Comparison of ENCODE assay signal across 8 mouse cellular contexts in genomic region chr3:98339706-98340109, GRCm38 (mm10). TPM values are rescaled to one million over a fixed set of nuclear protein-coding genes. Genes with fewer than 3 reads are reported as not detected.
DNase-seq lines count a peak whose midpoint lies in the region; ATAC-seq lines count a peak whose summit lies in the region.
"Not testable (repeated sequence)": the region's sequence is repeated elsewhere in the genome, so short reads cannot be mapped to it uniquely, and the experiment has no call there.

Gene Phgdh, minus strand, starts transcription at chr3:98339990.

- H3K4me3 ChIP-seq in hindbrain, embryonic 16.5 days (ENCODE audit: low read length), result peak within 1 kb of the TSS; percentile 67

- peak; percentile 65 for DNase-seq in WW6 (ENCODE audit: low read depth, low spot score)
- peak; percentile 48 for DNase-seq in gastrocnemius, postnatal 10 days
- DNase-seq in layer of hippocampus, postnatal 36 days, result peak; percentile 56 to 60
- DNase-seq in lung, postnatal 25 days (ENCODE audit: low spot score), result peak; percentile 72
- DNase-seq in retina, postnatal 1 day, result peak; percentile 87
- DNase-seq in urinary bladder, adult 18-20 months (ENCODE audit: low spot score in 2 of 2), result peak; percentile 33 to 42

- H3K9me3 ChIP-seq in hindbrain, embryonic 16.5 days (ENCODE audit: control insufficient read depth, low read length), result not testable (repeated sequence)

- peak within 1 kb of the TSS; percentile 99 for H3K4me2 ChIP-seq in hindbrain, embryonic 16.5 days (ENCODE audit: low read length)

- peak; percentile 66 for ATAC-seq in common myeloid progenitor, adult 5-6 weeks (replicated peaks; ENCODE audit: low read depth, poor library complexity, severe bottlenecking)
- peak; percentile 68 for ATAC-seq in hindbrain, embryonic 16.5 days

- peaks cover 20% of the 10 kb centered on the region for H3K4me1 ChIP-seq in hindbrain, embryonic 16.5 days (ENCODE audit: control insufficient read depth, insufficient read depth, low read depth, low read length)

- H3K27me3 ChIP-seq in hindbrain, embryonic 16.5 days (replicated peaks; ENCODE audit: control insufficient read depth, insufficient read depth, low read length), result not testable (repeated sequence)

- WGBS in hindbrain, embryonic 16.5 days, result 1% methylated on average over 7 of the region's 10 CpGs

- H3K27ac ChIP-seq in hindbrain, embryonic 16.5 days (ENCODE audit: low read depth, low read length), result peak within 1 kb of the TSS; percentile 74

- peak within 1 kb of the TSS; percentile 75 for H3K9ac ChIP-seq in hindbrain, embryonic 16.5 days (ENCODE audit: low read depth, low read length)

- not testable (repeated sequence) for H3K36me3 ChIP-seq in hindbrain, embryonic 16.5 days (ENCODE audit: control insufficient read depth, insufficient read depth, low read length)

RNA-seq across cellular contexts. Expression of gene Phgdh, which starts in this region (rescaled TPM):
- 357 and 379 TPM in 2 replicates for total RNA-seq in common myeloid progenitor, adult 5-6 weeks (2017)
- total RNA-seq in gastrocnemius, postnatal 10 days (2021), result 10 to 100 TPM; 13.4 to 16.9 TPM
- 197 and 219 TPM in 2 replicates for polyA plus RNA-seq in hindbrain, embryonic 16.5 days (2015; fragmentation: Nextera tagmentation; extraction: Ambion mirVana)
- 10 to 100 TPM; 69.9 to 76.2 TPM for total RNA-seq in layer of hippocampus, postnatal 36 days (2021)

Comparison
In these comparisons a context has a peak if more than half of its experiments do, and no peak if none do; other contexts are left out.
1. Peak in every context shown above with its lines: DNase-seq, ATAC-seq, H3K4me3 ChIP-seq and H3K27ac ChIP-seq.